Mouse (Mus musculus): ENCODE results near the gene Rpn1.

Gene Rpn1

GRCm38 (mm10) chr6:88084278-88085151, at the start of gene Rpn1:
Rpn1 (plus strand) TSS chr6:88084482.
- peak; percentile 96 to 98 for DNase-seq (ENCODE audit: low spot score in 2 of 2)

GRCm38 (mm10) chr6:88037471-88038045, 46.7 kb upstream of the Rpn1 start:
- DNase-seq (ENCODE audit: low spot score in 2 of 2) = no peak

- no peak for DNase-seq (ENCODE audit: low spot score in 2 of 2)
These were observed 44.9 kb upstream of the Rpn1 start for GRCm38 (mm10) chr6:88039426-88039825.

GRCm38 (mm10) chr6:88041221-88041620, 43.1 kb upstream of the Rpn1 start:
- no peak for DNase-seq (ENCODE audit: low spot score in 2 of 2)

GRCm38 (mm10) chr6:88042336-88042735, 41.9 kb upstream of the Rpn1 start:
- no peak for DNase-seq (ENCODE audit: low spot score in 2 of 2)

GRCm38 (mm10) chr6:88044234-88044576, 40.1 kb upstream of the Rpn1 start:
- no peak for DNase-seq (ENCODE audit: low spot score in 2 of 2)

GRCm38 (mm10) chr6:88044577-88045405, 39.5 kb upstream of the Rpn1 start, which contains the start of gene Rab7:
Rab7 (minus strand) TSS chr6:88045270.
- peak; percentile 90 to 96 for DNase-seq (ENCODE audit: low spot score in 2 of 2)

GRCm38 (mm10) chr6:88045406-88045766, 38.9 kb upstream of the Rpn1 start:
- no peak for DNase-seq (ENCODE audit: low spot score in 2 of 2)

GRCm38 (mm10) chr6:88047853-88048252, 36.4 kb upstream of the Rpn1 start:
- DNase-seq (ENCODE audit: low spot score in 2 of 2) = no peak

GRCm38 (mm10) chr6:88049008-88049407, 35.3 kb upstream of the Rpn1 start:
- no peak for DNase-seq (ENCODE audit: low spot score in 2 of 2)

GRCm38 (mm10) chr6:88051206-88051605, 33.1 kb upstream of the Rpn1 start:
- no peak for DNase-seq (ENCODE audit: low spot score in 2 of 2)

- no peak for DNase-seq (ENCODE audit: low spot score in 2 of 2)
These were observed 30.8 kb upstream of the Rpn1 start for GRCm38 (mm10) chr6:88053228-88054080.

- no peak for DNase-seq (ENCODE audit: low spot score in 2 of 2)
These were observed 30.0 kb upstream of the Rpn1 start for GRCm38 (mm10) chr6:88054081-88054835.

GRCm38 (mm10) chr6:88055663-88056062, 28.6 kb upstream of the Rpn1 start:
- DNase-seq (ENCODE audit: low spot score in 2 of 2) = no peak

GRCm38 (mm10) chr6:88056866-88057265, 27.4 kb upstream of the Rpn1 start:
- no peak for DNase-seq (ENCODE audit: low spot score in 2 of 2)

- no peak for DNase-seq (ENCODE audit: low spot score in 2 of 2)
These were observed 24.4 kb upstream of the Rpn1 start for GRCm38 (mm10) chr6:88059903-88060302.

- no peak for DNase-seq (ENCODE audit: low spot score in 2 of 2)
These were observed 23.7 kb upstream of the Rpn1 start for GRCm38 (mm10) chr6:88060602-88061001.

- no peak for DNase-seq (ENCODE audit: low spot score in 2 of 2)
These were observed 22.9 kb upstream of the Rpn1 start for GRCm38 (mm10) chr6:88061406-88061805.

GRCm38 (mm10) chr6:88062398-88062797, 21.9 kb upstream of the Rpn1 start:
- DNase-seq (ENCODE audit: low spot score in 2 of 2) = no peak

- DNase-seq (ENCODE audit: low spot score in 2 of 2) = no peak
These were observed 20.1 kb upstream of the Rpn1 start for GRCm38 (mm10) chr6:88064072-88064642.

Measured in urinary bladder, adult 18-20 months (tissue).